ENCODE assay signal across 10 mouse cellular contexts in the genomic region with DNA sequence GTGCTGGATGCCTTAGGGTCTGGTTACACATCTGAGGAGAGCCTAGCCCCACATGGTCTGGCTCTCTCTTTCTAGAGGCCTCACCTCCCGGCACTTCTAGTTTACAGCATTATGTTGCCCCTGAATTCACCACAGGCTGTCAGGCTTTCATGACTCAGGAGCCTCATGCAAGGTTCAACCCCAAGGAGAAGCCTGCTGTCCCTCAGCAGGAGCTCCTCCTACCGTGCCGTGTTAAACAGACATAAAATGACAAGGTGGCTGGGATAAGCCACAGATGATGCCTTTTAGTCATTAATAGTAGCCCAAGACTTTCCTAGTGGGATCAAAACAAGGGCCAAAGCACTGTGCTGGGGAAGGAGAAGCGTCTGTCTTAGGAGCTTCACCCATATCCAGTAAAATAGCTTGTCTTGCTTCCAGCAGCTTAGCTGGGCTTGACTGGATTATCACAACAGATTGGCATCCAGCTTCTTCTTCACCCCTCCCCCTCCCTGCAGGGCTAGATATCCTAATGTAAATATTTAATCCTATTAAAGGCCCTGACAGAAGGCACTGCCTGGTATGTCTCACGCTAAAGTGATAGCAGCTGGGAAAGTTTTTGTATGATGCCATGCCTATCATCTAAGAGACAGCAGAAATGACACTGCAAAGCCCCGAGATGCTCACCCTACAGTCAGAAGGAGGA.
A peak's percentile ranks its signal among the peaks of the same experiment; 100 is the strongest.
DNase-seq lines count a peak whose midpoint lies in the region; ATAC-seq lines count a peak whose summit lies in the region.
"Had no signal": no experiment of that assay in that cellular context is flagged by ENCODE, and none has a peak within 500 bp of the region (broad histone marks: within the 10 kb centered on the region; RNA-seq: fewer than 3 reads in every experiment).

No protein-coding gene starts in this region.

- H3K27ac ChIP-seq in heart, embryonic 13.5 days (replicated peaks) = peak overlapping the region; percentile 48
- peak overlapping the region; percentile 38; the same call in 1 of the 2 replicates for H3K27ac ChIP-seq in intestine, embryonic 16.5 days (ENCODE audit: low read length)
- H3K27ac ChIP-seq: embryonic facial prominence, embryonic 12.5 days; kidney, postnatal 0 days; liver, embryonic 12.5 days had no signal

- H3K4me3 ChIP-seq in heart, embryonic 13.5 days = no peak overlapping the region
- no peak overlapping the region for H3K4me3 ChIP-seq in intestine, embryonic 16.5 days (ENCODE audit: low read length)
- H3K4me3 ChIP-seq: embryonic facial prominence, embryonic 12.5 days; liver, embryonic 12.5 days had no signal

- H3K36me3 ChIP-seq in heart, embryonic 13.5 days = no peaks in the 10 kb centered on the region
- H3K36me3 ChIP-seq in intestine, embryonic 16.5 days (ENCODE audit: control insufficient read depth, insufficient read depth, low read length) = no peaks in the 10 kb centered on the region
- H3K36me3 ChIP-seq: embryonic facial prominence, embryonic 12.5 days; liver, embryonic 12.5 days had no signal

- 0 out of 2 replicates have a peak overlapping the region, but pooled peaks have one; percentile 34 for H3K9ac ChIP-seq in heart, embryonic 13.5 days
- no peak overlapping the region for H3K9ac ChIP-seq in intestine, embryonic 16.5 days (ENCODE audit: low read depth, low read length)
- H3K9ac ChIP-seq: embryonic facial prominence, embryonic 12.5 days; liver, embryonic 12.5 days had no signal

- no peaks in the 10 kb centered on the region for H3K27me3 ChIP-seq in heart, embryonic 13.5 days (replicated peaks)
- H3K27me3 ChIP-seq in intestine, embryonic 16.5 days (replicated peaks; ENCODE audit: control insufficient read depth, insufficient read depth, low read length) = no peaks in the 10 kb centered on the region
- H3K27me3 ChIP-seq: embryonic facial prominence, embryonic 12.5 days; liver, embryonic 12.5 days had no signal

- H3K9me3 ChIP-seq in heart, embryonic 13.5 days = no peaks in the 10 kb centered on the region
- H3K9me3 ChIP-seq in intestine, embryonic 16.5 days (ENCODE audit: control insufficient read depth, low read length) = no peaks in the 10 kb centered on the region
- H3K9me3 ChIP-seq: embryonic facial prominence, embryonic 12.5 days; liver, embryonic 12.5 days had no signal

- ATAC-seq in heart, embryonic 13.5 days (ENCODE audit: extremely low read depth, insufficient number of reproducible peaks, low FRiP score, low TSS enrichment) = no peak
- ATAC-seq in intestine, embryonic 16.5 days = peak; percentile 54; the same call in 1 of the 2 replicates
- ATAC-seq: liver, embryonic 12.5 days had no signal

- peak overlapping the region; percentile 48 for H3K4me2 ChIP-seq in heart, embryonic 13.5 days
- H3K4me2 ChIP-seq in intestine, embryonic 16.5 days (ENCODE audit: low read depth, low read length) = peak overlapping the region; percentile 17; the same call in 1 of the 2 replicates
- H3K4me2 ChIP-seq: embryonic facial prominence, embryonic 12.5 days; liver, embryonic 12.5 days had no signal

- WGBS in heart, embryonic 13.5 days = 19% methylated on average over 6 of the region's 6 CpGs
- 21% methylated on average over 6 of the region's 6 CpGs for WGBS in intestine, embryonic 16.5 days

- DNase-seq in heart, adult 18-20 months = no peak
- peak; percentile 59 for DNase-seq in lung, postnatal 14 days
- peak; percentile 93 for DNase-seq in retina, postnatal 1 day
- DNase-seq in thymus, postnatal 0 days (ENCODE audit: low spot score) = no peak
- DNase-seq in spleen, adult 12 weeks (ENCODE audit: low spot score) = no peak

- peaks cover 28% of the 10 kb centered on the region for H3K4me1 ChIP-seq in heart, embryonic 13.5 days
- peaks cover 3% of the 10 kb centered on the region for H3K4me1 ChIP-seq in intestine, embryonic 16.5 days (ENCODE audit: control insufficient read depth, insufficient read depth, low read length)
- H3K4me1 ChIP-seq: embryonic facial prominence, embryonic 12.5 days; liver, embryonic 12.5 days had no signal

Comparison
In these comparisons a context has a peak if more than half of its experiments do, and no peak if none do; other contexts are left out.
1. DNase-seq: peak in lung, postnatal 14 days (single experiment) and retina, postnatal 1 day (single experiment); none in heart, adult 18-20 months (0 of 2), thymus, postnatal 0 days (single experiment) and spleen, adult 12 weeks (single experiment).